Mouse (Mus musculus) cerebellum, postnatal 4 days (tissue): Measurements from ENCODE around the gene Adk.
A peak's percentile ranks its signal among the peaks of the same experiment; 100 is the strongest.

Source experiments
- DNase-seq, 2 experiments: peaks; one replicate each; pipeline ENCODE4 v3.0.0; 2022; ENCODE audit warnings: low spot score in 2 of 2, mixed read lengths in 1 of 2

The Adk gene

DNA sequence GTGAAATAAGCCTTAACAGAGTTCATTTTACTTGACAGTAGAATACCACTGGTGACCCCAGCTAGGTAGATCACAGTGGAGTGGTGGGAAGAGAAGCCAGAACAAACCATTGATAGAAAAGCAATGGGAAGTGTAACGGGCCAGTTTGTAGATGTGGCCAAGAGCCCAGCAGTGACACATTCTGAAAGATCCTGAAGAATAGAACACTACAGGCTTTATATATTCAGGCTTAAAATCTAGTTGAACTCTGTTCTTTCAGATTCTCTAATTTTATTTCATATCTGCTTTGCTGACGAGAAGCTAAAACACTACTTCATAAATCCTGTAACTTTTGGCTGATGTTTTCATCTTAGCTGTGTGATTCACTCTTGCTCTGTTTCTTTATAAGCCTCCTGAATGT lies 48.5 kb downstream of the Adk start:
- DNase-seq = no peak

GRCm38 (mm10) chr14:21101562-21101961 lies 49.2 kb downstream of the Adk start:
- no peak for DNase-seq

GRCm38 (mm10) chr14:21102666-21103203 lies 50.4 kb downstream of the Adk start:
- DNase-seq = no peak

- DNase-seq = no peak
Measured at GRCm38 (mm10) chr14:21105049-21105448, 52.7 kb downstream of the Adk start.

DNA sequence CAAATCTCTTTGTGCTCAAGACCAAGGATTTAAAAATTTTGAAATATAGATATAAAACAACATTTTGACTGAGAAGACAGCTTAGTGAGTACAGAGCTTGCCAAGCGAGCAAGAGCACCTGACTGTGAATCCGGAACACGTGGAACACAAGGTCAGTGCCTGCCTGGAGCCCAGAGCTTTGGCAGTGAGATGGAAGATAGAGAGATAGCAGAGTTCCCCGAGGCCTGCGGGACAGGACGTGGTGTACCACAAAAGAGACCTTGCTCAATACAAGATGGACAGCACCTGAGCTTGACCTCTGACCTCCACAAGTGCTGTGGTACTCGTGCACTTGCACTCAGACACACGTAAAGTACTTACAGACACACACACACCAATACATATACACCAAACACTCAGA lies 54.2 kb downstream of the Adk start:
- DNase-seq = no peak

DNA sequence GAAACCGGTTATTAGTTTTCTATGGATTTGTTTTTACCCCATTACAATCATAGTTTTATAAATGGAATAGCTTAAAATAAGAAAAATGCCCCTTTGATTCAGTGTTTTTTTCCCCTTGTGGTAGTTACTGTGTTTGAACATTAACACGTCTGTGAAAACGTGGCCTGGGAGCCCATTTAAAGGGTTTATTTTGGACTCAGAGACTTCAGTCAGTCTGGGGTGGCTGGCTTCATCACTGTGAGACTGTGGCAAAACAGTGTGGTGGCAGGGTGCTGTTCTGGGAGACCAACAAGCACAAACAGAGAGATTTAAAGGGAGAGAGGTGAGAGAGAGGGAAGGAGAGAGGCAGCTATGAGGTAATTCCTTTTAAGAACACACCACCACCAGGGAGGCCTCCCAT lies 55.2 kb downstream of the Adk start:
- DNase-seq = no peak

DNA sequence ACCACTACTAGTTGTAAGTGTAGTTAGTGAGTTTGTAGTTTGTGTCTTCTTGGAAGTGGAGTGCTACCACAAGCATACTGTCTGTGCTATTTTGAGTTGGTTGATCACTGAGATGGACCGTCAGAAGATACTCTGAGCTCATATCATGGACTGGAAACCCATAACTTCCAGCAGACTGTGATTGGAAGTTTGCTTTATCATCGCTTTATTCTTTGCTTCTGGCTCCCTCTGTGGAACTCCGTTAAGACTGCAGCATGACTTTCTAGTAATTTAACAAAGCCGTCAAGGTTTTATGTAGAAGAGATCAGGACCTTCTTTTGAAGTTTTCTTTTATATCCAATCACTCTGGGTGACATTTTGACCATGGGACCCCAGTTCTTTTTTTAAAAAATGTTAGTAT lies 58.1 kb downstream of the Adk start:
- DNase-seq = no peak

GRCm38 (mm10) chr14:21111500-21111899 lies 59.1 kb downstream of the Adk start:
- DNase-seq = no peak

DNA sequence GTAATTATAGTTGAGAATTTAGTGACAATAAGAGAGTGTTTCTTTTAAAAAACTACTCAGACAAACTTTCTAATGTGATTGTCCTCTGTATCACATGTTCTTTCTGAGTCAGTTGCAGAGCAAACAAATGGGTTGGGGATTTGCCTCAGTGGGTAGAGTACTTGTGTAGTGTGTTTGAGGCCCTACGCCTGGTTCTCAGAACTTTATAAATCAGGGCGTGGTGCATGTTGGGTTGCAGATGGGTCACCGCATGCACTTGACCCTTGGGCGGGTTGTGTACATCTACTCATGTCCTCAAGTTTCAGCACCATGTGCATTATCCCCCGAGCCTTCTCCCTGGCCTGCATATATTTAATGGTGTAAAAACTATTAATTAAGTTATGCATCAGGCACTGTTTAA lies 59.8 kb downstream of the Adk start:
- no peak for DNase-seq

- no peak for DNase-seq
Measured at GRCm38 (mm10) chr14:21112742-21113141, 60.4 kb downstream of the Adk start.

DNA sequence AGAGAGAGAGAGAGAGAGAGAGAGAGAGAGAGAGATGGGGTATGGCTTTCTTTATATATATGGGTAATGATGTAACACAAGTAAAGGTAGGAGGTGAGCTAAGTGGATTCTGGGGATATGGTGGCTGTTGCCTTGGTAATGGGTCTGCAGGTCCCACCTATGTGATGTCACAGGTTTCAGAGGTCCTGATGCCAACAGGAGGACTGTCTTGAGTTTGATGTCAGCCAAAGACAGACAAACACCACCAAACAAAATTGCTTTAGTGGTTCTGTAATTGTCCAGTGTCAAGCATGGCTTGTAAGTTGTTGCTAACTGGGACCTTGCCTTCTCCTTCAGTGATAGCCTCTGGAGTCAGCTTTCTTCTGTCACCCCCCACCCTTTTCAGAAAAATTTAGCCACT lies 62.0 kb downstream of the Adk start:
- DNase-seq = no peak

DNA sequence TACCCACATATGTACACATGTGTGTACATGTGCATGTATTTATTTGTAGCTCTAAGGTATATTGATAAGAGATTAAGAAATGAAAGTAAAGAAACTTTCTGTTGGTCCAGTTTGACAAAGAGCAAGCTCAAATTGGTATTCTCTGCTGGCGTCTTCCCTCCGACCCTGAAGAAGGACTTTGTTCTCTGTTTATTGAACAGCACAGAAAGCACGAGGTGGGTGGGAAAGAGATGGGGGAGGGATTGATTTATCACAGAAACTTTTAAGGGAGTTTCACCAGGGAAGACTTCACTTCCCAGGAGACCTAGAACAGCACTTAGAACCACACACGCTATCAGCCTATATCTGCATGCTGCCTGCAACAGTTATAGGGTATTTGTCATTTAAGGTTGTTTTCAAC lies 62.9 kb downstream of the Adk start:
- no peak for DNase-seq

DNA sequence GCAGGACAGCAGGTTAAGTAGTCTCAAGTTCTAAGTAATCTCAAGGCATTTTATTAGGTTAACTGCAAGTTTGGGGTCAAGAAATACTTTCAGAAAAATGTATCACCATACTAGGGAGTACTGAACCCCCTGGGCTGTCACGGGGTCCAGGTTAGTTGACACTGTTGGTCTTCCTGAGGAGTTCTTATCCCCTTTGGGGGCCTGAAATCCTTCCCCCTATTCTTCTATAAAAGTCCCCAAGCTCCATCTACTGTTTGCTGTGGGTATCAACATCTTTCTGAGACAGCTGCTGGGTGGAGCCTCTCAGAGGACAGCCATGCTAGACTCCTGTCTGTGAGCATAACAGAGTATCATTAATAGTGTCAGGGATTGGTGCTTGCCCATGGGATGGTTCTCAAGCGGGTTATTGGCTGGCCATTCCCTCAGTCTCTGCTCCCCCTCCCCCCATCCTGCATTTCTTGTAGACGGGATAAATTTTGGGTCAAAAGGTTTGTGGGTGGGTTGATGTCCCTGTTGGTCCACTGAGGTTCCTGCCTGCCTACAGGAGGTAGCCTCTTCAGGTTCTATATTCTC lies 63.6 kb downstream of the Adk start:
- no peak for DNase-seq

DNA sequence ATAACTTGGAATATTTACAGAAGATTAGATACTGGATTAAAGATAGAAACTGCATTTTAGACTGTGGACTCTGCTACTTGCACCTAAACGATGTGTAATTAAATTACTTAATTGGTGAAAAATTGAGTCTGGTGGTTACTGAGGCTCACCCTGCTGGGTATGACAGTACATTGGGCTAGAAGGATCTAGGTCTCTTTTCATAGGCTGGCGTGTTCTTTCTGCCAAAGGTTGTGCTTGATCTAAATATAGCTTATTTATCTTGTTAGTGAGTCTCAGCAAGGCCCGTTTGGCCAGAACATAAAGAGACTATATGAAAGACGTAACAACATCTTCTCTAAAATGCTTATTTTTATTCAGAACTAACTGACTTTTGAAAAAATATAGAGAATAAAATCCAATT lies 65.7 kb downstream of the Adk start:
- no peak for DNase-seq

GRCm38 (mm10) chr14:21119653-21120313 lies 67.4 kb downstream of the Adk start:
- no peak for DNase-seq

DNA sequence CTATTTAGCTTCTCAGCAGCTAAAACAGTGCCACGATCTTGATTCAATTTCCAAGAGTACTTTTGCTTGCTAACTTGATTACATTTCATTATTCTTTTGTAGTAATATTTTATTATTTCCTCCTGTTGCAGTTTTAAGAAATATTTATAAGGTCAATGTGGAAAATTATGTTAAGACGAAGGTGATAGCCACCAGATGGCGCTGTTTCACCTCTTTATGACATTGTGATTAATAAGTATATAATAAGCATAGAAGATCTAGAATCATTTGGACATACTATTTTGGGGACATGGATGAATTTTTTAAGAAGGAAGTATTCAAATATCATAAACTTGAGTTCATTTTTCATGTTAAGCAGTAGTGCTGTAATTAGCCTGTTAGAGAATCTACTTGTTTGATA lies 68.1 kb downstream of the Adk start:
- DNase-seq = peak in 1 of 2 experiments; percentile 51

GRCm38 (mm10) chr14:21127215-21127614 lies 74.8 kb downstream of the Adk start:
- no peak for DNase-seq

DNA sequence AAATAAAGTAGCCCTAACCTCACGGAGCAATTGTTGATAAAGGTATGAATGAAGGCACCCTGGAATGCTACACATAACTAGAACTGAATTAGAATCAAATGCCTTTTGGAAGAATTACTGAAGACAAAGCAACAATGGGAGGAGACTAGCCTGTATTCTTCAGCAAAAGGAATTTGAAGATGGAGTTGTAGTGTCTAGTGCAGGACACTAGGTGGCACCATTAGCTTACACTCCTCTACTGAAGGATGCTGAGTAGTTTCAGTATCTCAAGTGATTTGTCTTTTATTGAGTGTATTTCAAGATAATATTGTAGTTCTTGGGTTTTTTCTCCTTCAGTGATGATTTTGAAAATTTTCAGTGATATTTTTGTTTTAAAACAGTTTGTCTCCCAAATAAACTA lies 84.5 kb downstream of the Adk start:
- peak; percentile 32 to 68 for DNase-seq

DNA sequence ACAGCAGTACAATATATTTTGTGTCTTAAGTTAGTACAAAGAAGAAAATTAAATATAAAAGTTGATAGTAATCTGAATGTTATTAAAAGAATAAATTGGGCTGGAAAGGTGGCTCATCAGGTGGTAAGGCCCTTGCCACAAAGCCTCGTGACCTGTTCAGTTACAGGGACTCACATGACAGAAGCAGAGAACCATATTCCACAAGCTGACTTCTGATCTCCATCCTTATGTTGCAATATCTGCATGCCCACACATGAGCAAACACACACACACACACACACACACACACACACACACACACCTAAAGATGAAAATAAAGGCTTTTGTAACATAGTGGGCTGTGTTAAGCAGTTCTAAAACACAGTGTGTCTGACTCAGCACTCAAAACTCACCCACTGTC lies 90.2 kb downstream of the Adk start:
- DNase-seq = no peak

DNA sequence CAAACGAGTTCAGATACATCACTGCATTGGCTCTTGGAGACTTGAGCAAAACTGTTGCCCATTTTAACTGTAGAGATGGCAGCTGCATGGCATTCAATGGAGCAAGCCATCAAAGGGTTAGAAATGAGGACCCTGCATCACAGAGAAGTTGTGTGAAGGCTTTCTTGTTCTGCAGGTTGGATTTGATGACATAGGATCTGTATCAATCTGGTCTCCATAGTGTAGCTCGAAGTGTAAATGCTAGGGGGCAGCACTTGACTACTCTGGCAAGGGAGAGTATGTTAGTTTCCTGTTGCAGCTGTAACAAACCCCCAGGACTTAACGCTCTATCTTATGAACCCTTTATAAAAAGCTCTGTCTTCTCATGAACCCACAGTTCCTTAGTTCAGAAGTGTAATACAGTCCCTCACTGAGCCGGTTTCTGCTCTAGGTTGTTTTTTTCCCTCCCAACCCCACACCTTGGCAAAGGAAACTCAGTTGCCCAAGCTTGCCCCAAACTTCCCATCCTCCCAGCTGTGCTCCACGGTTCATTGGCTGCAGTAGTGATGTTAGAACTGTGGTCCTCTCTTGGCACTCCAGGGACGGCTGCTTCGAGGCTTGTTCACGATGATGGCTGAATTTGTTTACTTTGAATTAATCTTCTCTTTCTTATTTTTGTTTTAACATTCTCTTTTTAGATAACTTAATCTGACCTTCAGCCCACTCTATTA lies 91.2 kb downstream of the Adk start:
- peak in 1 of 2 experiments; percentile 48 for DNase-seq

GRCm38 (mm10) chr14:21147171-21147570 lies 94.8 kb downstream of the Adk start:
- no peak for DNase-seq

DNA sequence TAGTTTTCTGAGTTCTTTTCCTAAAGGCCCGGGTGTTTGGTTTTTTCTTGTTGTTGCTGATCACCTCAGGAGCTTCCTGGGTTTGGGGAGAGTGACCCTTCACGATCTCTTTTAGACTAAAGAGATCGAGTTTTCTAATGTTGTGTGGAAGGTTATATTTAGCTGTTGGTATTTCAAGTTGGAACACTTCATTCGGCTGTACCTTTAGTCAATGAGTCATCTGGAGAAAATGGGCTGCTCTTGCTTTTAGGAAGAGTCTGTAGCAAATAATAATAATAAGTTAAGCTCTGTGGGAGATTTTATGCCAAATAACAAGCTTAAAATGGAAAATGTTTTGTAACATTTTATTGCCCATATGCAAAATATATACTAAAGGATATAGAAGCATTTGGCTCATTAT lies 97.9 kb downstream of the Adk start:
- no peak for DNase-seq

DNA sequence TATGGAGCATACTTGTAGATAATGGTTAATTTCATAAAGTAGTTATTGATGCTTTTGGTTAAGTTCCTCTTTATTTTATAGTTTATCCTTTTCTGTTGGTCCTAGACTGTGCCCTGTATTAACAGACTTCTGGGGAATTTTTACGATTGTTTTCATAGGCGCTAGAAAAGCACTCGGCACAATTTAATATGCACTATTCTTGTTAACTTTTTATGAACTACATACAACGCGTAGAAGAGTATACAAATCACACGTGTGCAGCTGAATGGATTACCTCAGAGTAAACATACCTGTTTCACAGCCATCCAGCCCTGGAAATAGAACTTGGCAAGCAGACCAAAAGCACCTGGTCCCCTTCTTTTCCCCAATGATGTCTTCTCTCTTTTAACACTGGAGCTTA lies 99.7 kb downstream of the Adk start:
- no peak for DNase-seq
